Mouse (Mus musculus): Measurements from ENCODE around the gene Rnf207.
A peak's percentile ranks its signal among the peaks of the same experiment; 100 is the strongest.

The Rnf207 gene

GRCm38 (mm10) chr4:152270599-152270998 lies 48.2 kb downstream of the Rnf207 start:
- no peak for DNase-seq

- DNase-seq: no peak
Measured at GRCm38 (mm10) chr4:152269967-152270366, 48.8 kb downstream of the Rnf207 start.

- no peak for DNase-seq
Measured at GRCm38 (mm10) chr4:152267748-152268369, 50.9 kb downstream of the Rnf207 start.

- DNase-seq: no peak
Measured at GRCm38 (mm10) chr4:152266236-152266895, 52.4 kb downstream of the Rnf207 start.

- DNase-seq: no peak
Measured at GRCm38 (mm10) chr4:152265791-152266190, 53.0 kb downstream of the Rnf207 start.

- DNase-seq: peak; percentile 52
Measured at GRCm38 (mm10) chr4:152264867-152265568, 53.8 kb downstream of the Rnf207 start.

- DNase-seq: no peak
Measured at GRCm38 (mm10) chr4:152264177-152264530, 54.6 kb downstream of the Rnf207 start.

- peak; percentile 85 for DNase-seq
Measured at GRCm38 (mm10) chr4:152263512-152264176, 55.1 kb downstream of the Rnf207 start.

GRCm38 (mm10) chr4:152263089-152263488 lies 55.7 kb downstream of the Rnf207 start:
- peak; percentile 66 for DNase-seq

- no peak for DNase-seq
Measured at GRCm38 (mm10) chr4:152262187-152262586, 56.6 kb downstream of the Rnf207 start.

- DNase-seq: no peak
Measured at GRCm38 (mm10) chr4:152260451-152260850, 58.3 kb downstream of the Rnf207 start.

- DNase-seq: peak; percentile 60
Measured at GRCm38 (mm10) chr4:152257070-152257469, 61.7 kb downstream of the Rnf207 start.
